Mouse (Mus musculus) forebrain, embryonic 11.5 days (tissue): ENCODE results near the gene Appbp2. TPM values are rescaled to one million over a fixed set of nuclear protein-coding genes. Genes with fewer than 3 reads are reported as not detected.

Source experiments
- ATAC-seq: fragments of 200-750 bp; cut with Nextera tagmentation; replicated peaks from 2 replicates; pipeline ENCODE4 v1.8.0; 2017; ENCODE audit warnings: moderate TSS enrichment; ENCODE audit not compliant: low FRiP score
- DNase-seq: peaks from one replicate; pipeline ENCODE4 v3.0.0-alpha.2; 2017; ENCODE audit warnings: low spot score
- H3K27ac ChIP-seq: fragments of 300-500 bp; sonication (generic); 2 replicates; pipeline ENCODE4 v1.5.1; 2014; ENCODE audit warnings: low read depth, low read length
- H3K27me3 ChIP-seq: fragments of 300-500 bp; sonication (generic); 2 replicates; pipeline ENCODE4 v1.6.1; 2014; ENCODE audit warnings: mild to moderate bottlenecking, low read length, mixed read lengths; ENCODE audit not compliant: control insufficient read depth, insufficient read depth
- H3K36me3 ChIP-seq: fragments of 300-500 bp; sonication (generic); 2 replicates; pipeline ENCODE4 v1.6.1; 2014; ENCODE audit warnings: mild to moderate bottlenecking, low read length, moderate library complexity, mixed read lengths; ENCODE audit not compliant: control insufficient read depth, insufficient read depth
- H3K4me1 ChIP-seq: fragments of 300-500 bp; sonication (generic); replicated peaks from 2 replicates; pipeline ENCODE4 v1.6.1; 2014; ENCODE audit warnings: low read length, mixed read lengths; ENCODE audit not compliant: control insufficient read depth, insufficient read depth
- H3K4me2 ChIP-seq: fragments of 300-500 bp; sonication (generic); 2 replicates; pipeline ENCODE4 v1.6.1; 2014; ENCODE audit warnings: low read depth, mild to moderate bottlenecking, low read length, moderate library complexity, mixed read lengths; ENCODE audit not compliant: severe bottlenecking
- H3K4me3 ChIP-seq: fragments of 300-500 bp; sonication (generic); 2 replicates; pipeline ENCODE4 v1.5.1; 2014; ENCODE audit warnings: low read depth, low read length
- H3K9ac ChIP-seq: fragments of 300-500 bp; sonication (generic); 2 replicates; pipeline ENCODE4 v1.6.1; 2014; ENCODE audit warnings: low read length
- H3K9me3 ChIP-seq: fragments of 300-500 bp; sonication (generic); 2 replicates; pipeline ENCODE4 v1.6.1; 2016; ENCODE audit warnings: low read length, mixed read lengths; ENCODE audit not compliant: control insufficient read depth
- WGBS: fragments of 180-500 bp; shearing (Covaris S2); extraction: QIAGEN DNeasy Blood & Tissue Kit; methylation state at CpG from one replicate; pipeline ENCODE4 v1.1.7; 2014; 5-methylcytosine and 5-hydroxymethylcytosine counted together
- polyA plus RNA-seq: library from polyadenylated mRNA; unstranded; fragments of >200 nt; fragmentation: Nextera tagmentation; extraction: Ambion mirVana; gene quantifications from 2 replicates; pipeline ENCODE4 v1.2.1, GENCODE M21; 2014

The Appbp2 gene
- polyA plus RNA-seq, 1 experiment from 2014 or later, result 61.3 TPM

DNA sequence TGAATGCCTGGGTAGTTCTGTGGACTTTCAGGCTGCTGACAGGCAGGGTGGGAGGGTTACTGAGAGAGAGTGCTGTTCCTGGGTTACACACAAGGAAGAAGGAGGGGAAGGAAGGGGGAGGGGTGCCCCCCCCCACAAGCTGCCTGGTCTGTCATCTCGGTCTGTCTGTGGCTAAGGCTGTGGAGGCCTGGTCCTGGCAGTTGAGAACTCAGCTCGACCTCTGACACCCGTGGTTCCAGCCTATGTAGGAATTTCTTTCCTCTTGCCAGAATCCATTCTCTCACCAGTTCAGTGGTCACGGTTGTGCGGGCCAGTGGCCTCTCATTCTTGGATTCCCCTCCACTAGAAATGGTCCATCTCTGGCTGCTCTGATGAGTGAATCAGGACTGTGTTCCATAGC is 29.7 kb upstream of the Appbp2 start:
- Histone ChIP-seq H3K4me2 (no peak overlapping the region), H3K4me1 (no peaks in the 10 kb centered on the region), H3K27me3 (no peaks in the 10 kb centered on the region), H3K4me3 (no peak overlapping the region), H3K9ac (no peak overlapping the region), H3K36me3 (no peaks in the 10 kb centered on the region), H3K9me3 (no peaks in the 10 kb centered on the region), H3K27ac (no peak overlapping the region)
- 73% methylated on average over 5 of the region's 5 CpGs for WGBS
- no peak for ATAC-seq
- DNase-seq, result no peak

- Histone ChIP-seq H3K4me2 (no peak overlapping the region), H3K27me3 (no peaks in the 10 kb centered on the region), H3K4me1 (no peaks in the 10 kb centered on the region), H3K9ac (no peak overlapping the region), H3K36me3 (no peaks in the 10 kb centered on the region), H3K9me3 (no peaks in the 10 kb centered on the region), H3K4me3 (no peak overlapping the region), H3K27ac (no peak overlapping the region)
- WGBS, result 42% methylated on average over 7 of the region's 7 CpGs
- DNase-seq (peak; percentile 83), ATAC-seq (no peak)
These were observed 26.3 kb upstream of the Appbp2 start for GRCm38 (mm10) chr11:85261192-85261591.

GRCm38 (mm10) chr11:85258966-85259365 is 24.0 kb upstream of the Appbp2 start:
- H3K9ac ChIP-seq, result no peak overlapping the region
- DNase-seq (no peak), ATAC-seq (no peak)

GRCm38 (mm10) chr11:85255471-85256027 is 20.6 kb upstream of the Appbp2 start:
- H3K9ac ChIP-seq, result no peak overlapping the region
- H3K27me3 ChIP-seq, result no peaks in the 10 kb centered on the region
- DNase-seq (no peak), ATAC-seq (no peak)
- H3K36me3 ChIP-seq, result no peaks in the 10 kb centered on the region
- 71% methylated on average over 3 of the region's 3 CpGs for WGBS
- no peak overlapping the region for H3K4me2 ChIP-seq
- no peaks in the 10 kb centered on the region for H3K4me1 ChIP-seq
- H3K27ac ChIP-seq, result no peak overlapping the region
- H3K4me3 ChIP-seq, result no peak overlapping the region
- H3K9me3 ChIP-seq, result no peaks in the 10 kb centered on the region

More at GRCm38 (mm10) chr11:85258966-85259365, 24.0 kb upstream of the Appbp2 start:
- H3K4me1 ChIP-seq, result no peaks in the 10 kb centered on the region
- H3K4me3 ChIP-seq, result no peak overlapping the region
- H3K27me3 ChIP-seq, result no peaks in the 10 kb centered on the region
- H3K9me3 ChIP-seq, result no peaks in the 10 kb centered on the region
- no peaks in the 10 kb centered on the region for H3K36me3 ChIP-seq
- H3K4me2 ChIP-seq, result no peak overlapping the region
- no peak overlapping the region for H3K27ac ChIP-seq
- WGBS, result 92% methylated on average over 11 of the region's 11 CpGs

GRCm38 (mm10) chr11:85253641-85254040 is 18.7 kb upstream of the Appbp2 start:
- no peak overlapping the region for H3K4me2 ChIP-seq
- H3K36me3 ChIP-seq, result no peaks in the 10 kb centered on the region
- no peak for DNase-seq
- no peaks in the 10 kb centered on the region for H3K9me3 ChIP-seq
- H3K9ac ChIP-seq, result no peak overlapping the region
- no peaks in the 10 kb centered on the region for H3K27me3 ChIP-seq
- no peak for ATAC-seq
- H3K27ac ChIP-seq, result no peak overlapping the region
- no peak overlapping the region for H3K4me3 ChIP-seq
- 90% methylated on average over 7 of the region's 7 CpGs for WGBS
- H3K4me1 ChIP-seq, result no peaks in the 10 kb centered on the region

- Histone ChIP-seq H3K4me2 (no peak overlapping the region), H3K4me1 (no peaks in the 10 kb centered on the region), H3K27ac (no peak overlapping the region), H3K9ac (no peak overlapping the region), H3K9me3 (no peaks in the 10 kb centered on the region), H3K36me3 (no peaks in the 10 kb centered on the region), H3K4me3 (no peak overlapping the region), H3K27me3 (no peaks in the 10 kb centered on the region)
- DNase-seq (no peak), ATAC-seq (no peak)
- WGBS, result 76% methylated on average over 5 of the region's 5 CpGs
These were observed 18.1 kb upstream of the Appbp2 start for GRCm38 (mm10) chr11:85253006-85253405.

DNA sequence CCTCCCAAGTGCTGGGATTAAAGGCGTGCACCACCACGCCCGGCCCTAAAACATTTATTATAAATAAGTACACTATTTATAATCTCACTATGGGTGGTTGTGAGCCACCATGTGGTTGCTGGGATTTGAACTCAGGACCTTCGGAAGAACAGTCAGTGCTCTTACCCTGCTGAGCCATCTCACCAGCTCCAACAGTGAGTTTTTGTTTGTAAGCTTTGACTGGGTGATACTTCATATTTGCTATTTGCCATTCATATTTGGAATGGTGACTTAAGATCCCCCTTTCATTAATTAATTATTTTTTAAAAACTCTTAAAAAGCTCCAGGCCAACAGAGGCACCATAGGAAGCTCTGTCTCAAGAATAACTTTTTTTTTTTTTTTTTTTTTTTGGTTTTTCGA is 17.0 kb upstream of the Appbp2 start:
- Histone ChIP-seq H3K27ac (no peak overlapping the region), H3K9me3 (no peaks in the 10 kb centered on the region), H3K4me2 (no peak overlapping the region), H3K36me3 (no peaks in the 10 kb centered on the region), H3K4me3 (no peak overlapping the region), H3K27me3 (no peaks in the 10 kb centered on the region), H3K4me1 (no peaks in the 10 kb centered on the region), H3K9ac (no peak overlapping the region)
- WGBS, result 79% methylated on average over 5 of the region's 5 CpGs
- ATAC-seq (no peak), DNase-seq (no peak)

- Histone ChIP-seq H3K27me3 (no peaks in the 10 kb centered on the region), H3K4me2 (no peak overlapping the region), H3K4me3 (no peak overlapping the region), H3K27ac (no peak overlapping the region), H3K9me3 (no peaks in the 10 kb centered on the region), H3K36me3 (no peaks in the 10 kb centered on the region), H3K4me1 (no peaks in the 10 kb centered on the region), H3K9ac (no peak overlapping the region)
- DNase-seq (no peak), ATAC-seq (no peak)
- WGBS, result 76% methylated on average over 3 of the region's 3 CpGs
These were observed 15.5 kb upstream of the Appbp2 start for GRCm38 (mm10) chr11:85250467-85250866.

DNA sequence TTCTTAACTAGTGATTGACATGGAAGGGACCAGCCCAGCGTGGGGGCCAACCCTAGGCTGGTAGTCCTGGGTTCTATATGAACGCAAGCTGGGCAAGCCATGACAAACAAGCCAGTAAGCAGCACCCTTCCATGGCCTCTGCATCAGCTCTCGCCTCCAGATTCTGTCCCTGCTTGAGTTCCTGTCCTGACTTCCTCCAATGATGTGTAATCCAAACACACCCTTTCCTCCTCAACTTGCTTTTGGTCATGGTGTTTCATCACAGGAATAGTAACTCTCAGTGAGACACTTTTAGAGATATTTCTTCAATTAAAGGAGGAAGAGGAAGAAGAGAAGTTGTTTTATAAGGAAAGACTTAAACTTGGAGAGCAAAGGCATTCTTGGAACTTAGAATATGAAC is 14.4 kb upstream of the Appbp2 start:
- Histone ChIP-seq H3K4me3 (no peak overlapping the region), H3K27me3 (no peaks in the 10 kb centered on the region), H3K4me1 (no peaks in the 10 kb centered on the region), H3K27ac (no peak overlapping the region), H3K4me2 (no peak overlapping the region), H3K9me3 (no peaks in the 10 kb centered on the region), H3K9ac (no peak overlapping the region), H3K36me3 (no peaks in the 10 kb centered on the region)
- ATAC-seq (no peak), DNase-seq (no peak)
- WGBS, result 84% methylated on average over 3 of the region's 3 CpGs
